Mouse (Mus musculus): Measurements from ENCODE around the gene Gm20532. TPM values are rescaled to one million over a fixed set of nuclear protein-coding genes. Genes with fewer than 3 reads are reported as not detected.

Gene Gm20532
- polyA plus RNA-seq, 1 experiment from 2014 or later: not detected

DNA sequence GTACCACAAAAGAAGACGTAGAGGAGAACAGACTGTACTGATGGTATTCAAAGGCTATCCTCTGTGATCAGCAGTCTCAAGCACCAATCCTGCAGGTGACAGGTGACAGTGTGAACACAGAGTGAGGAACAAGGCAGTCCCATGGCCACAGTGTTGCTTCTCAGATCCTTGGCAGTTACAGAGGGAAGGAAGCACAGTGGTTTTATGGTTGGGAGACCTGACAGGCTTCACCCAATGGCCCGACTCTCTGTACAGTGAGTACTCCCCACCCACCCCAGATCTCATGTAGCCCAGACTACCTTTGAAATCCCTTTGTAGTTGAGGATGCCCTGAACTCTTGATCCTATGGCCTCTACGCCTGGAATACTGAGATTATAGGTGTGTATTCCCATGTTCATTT, 39.0 kb downstream of the Gm20532 start:
- Histone ChIP-seq H3K27ac (no peak overlapping the region), H3K36me3 (no peaks in the 10 kb centered on the region), H3K4me1 (replicated peaks) (peaks cover 10% of the 10 kb centered on the region), H3K9me3 (replicated peaks) (no peaks in the 10 kb centered on the region), H3K27me3 (peaks cover 39% of the 10 kb centered on the region), H3K9ac (no peak overlapping the region), H3K4me3 (replicated peaks) (no peak overlapping the region), H3K4me2 (no peak overlapping the region)
- no peak for DNase-seq
- no peak for ATAC-seq (ENCODE audit: low read depth)
- WGBS (ENCODE audit: insufficient replicate concordance): 40% methylated on average over 3 of the region's 3 CpGs

DNA sequence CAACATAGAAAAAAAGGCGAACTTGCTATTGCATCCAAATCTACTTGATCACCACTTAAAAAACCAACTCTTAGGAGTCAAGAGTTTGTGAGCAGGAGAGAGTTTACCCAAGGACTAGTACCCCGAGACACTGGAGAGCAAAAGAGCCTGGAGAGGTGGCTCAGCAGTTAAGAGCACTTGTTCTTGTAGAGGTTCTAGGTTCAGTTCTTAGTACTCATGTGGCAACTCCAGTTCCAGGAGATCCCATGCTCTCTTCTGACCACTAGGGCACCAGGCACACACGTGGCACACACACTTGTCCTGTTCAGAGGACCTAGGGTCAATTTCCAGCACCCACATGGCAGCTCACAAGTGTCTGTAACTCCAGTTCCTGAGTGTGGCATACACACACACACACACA, 39.6 kb downstream of the Gm20532 start:
- 48% methylated on average over 3 of the region's 3 CpGs for WGBS (ENCODE audit: insufficient replicate concordance)
- no peak overlapping the region for H3K4me3 ChIP-seq (replicated peaks)
- H3K4me1 ChIP-seq (replicated peaks): peaks cover 10% of the 10 kb centered on the region
- H3K27ac ChIP-seq: no peak overlapping the region
- no peak overlapping the region for H3K4me2 ChIP-seq
- ATAC-seq (ENCODE audit: low read depth) (no peak), DNase-seq (no peak)
- no peak overlapping the region for H3K9ac ChIP-seq
- H3K36me3 ChIP-seq: no peaks in the 10 kb centered on the region
- H3K9me3 ChIP-seq (replicated peaks): no peaks in the 10 kb centered on the region
- peaks cover 39% of the 10 kb centered on the region for H3K27me3 ChIP-seq

- Histone ChIP-seq H3K4me3 (replicated peaks) (peak within 1 kb of the TSS; percentile 58), H3K9ac (peak within 1 kb of the TSS; percentile 67), H3K36me3 (no peaks in the 10 kb centered on the region), H3K4me2 (peak within 1 kb of the TSS; percentile 76), H3K27me3 (peaks cover 39% of the 10 kb centered on the region), H3K27ac (no peak within 1 kb of the TSS), H3K4me1 (replicated peaks) (peaks cover 10% of the 10 kb centered on the region), H3K9me3 (replicated peaks) (no peaks in the 10 kb centered on the region)
- DNase-seq (no peak), ATAC-seq (ENCODE audit: low read depth) (0 out of 2 replicates have a peak, but pooled peaks have one; percentile 21)
- 1% methylated on average over 60 of the region's 70 CpGs for WGBS (ENCODE audit: insufficient replicate concordance)
These were observed 41.7 kb downstream of the Gm20532 start, which contains the start of gene Fam69b for GRCm38 (mm10) chr2:26627921-26628739. Gene Fam69b (plus strand): TSS chr2:26628457.

GRCm38 (mm10) chr2:26628792-26629437, 42.5 kb downstream of the Gm20532 start:
- ATAC-seq (ENCODE audit: low read depth) (peak; percentile 32; the same call in 1 of the 2 replicates), DNase-seq (no peak)
- H3K4me3 ChIP-seq (replicated peaks): peak overlapping the region; percentile 58
- peaks cover 39% of the 10 kb centered on the region for H3K27me3 ChIP-seq
- WGBS (ENCODE audit: insufficient replicate concordance): 21% methylated on average over 5 of the region's 5 CpGs
- H3K4me1 ChIP-seq (replicated peaks): peaks cover 10% of the 10 kb centered on the region
- no peaks in the 10 kb centered on the region for H3K9me3 ChIP-seq (replicated peaks)
- peak overlapping the region; percentile 67 for H3K9ac ChIP-seq
- no peak overlapping the region for H3K27ac ChIP-seq
- peak overlapping the region; percentile 76 for H3K4me2 ChIP-seq
- H3K36me3 ChIP-seq: no peaks in the 10 kb centered on the region

GRCm38 (mm10) chr2:26632541-26633395, 46.3 kb downstream of the Gm20532 start:
- H3K27me3 ChIP-seq: peaks cover 23% of the 10 kb centered on the region
- H3K36me3 ChIP-seq: peaks cover 37% of the 10 kb centered on the region
- ATAC-seq (ENCODE audit: low read depth): no peak
- peaks cover 20% of the 10 kb centered on the region for H3K4me1 ChIP-seq (replicated peaks)
- H3K9me3 ChIP-seq (replicated peaks): no peaks in the 10 kb centered on the region
- no peak overlapping the region for H3K4me3 ChIP-seq (replicated peaks)
- H3K4me2 ChIP-seq: no peak overlapping the region
- H3K9ac ChIP-seq: no peak overlapping the region; the same call in 1 of the 2 replicates
- no peak for DNase-seq
- no peak overlapping the region for H3K27ac ChIP-seq
- WGBS (ENCODE audit: insufficient replicate concordance): 76% methylated on average over 16 of the region's 16 CpGs

DNA sequence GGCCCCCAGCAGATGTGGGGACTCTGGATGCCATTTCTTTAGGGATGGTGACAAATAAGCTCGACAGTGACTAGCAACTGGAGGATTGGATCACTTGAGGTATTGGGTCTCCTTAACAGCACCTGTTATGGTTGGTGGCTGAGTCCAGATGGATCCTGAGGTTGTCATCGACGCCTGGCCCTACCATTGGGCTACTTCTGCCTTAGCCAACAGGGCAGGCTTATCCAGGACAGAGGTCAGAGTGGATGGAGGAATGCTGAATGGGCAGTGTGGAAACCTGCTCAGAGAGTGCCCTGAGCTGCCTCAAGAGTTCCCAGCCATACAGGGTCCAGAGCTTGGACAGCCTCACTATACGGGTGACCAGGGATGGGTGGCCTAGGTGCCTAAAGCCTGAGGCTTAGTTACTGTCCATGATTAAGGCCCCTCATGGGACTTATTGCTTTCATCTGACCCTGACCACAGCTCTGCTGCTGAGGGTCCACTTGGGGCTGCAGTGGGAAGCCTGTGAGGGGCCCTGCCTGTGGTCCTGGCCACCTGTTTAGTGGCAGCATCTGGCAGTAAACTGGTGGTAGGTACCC, 47.6 kb downstream of the Gm20532 start:
- Histone ChIP-seq H3K4me3 (replicated peaks) (no peak overlapping the region), H3K9ac (no peak overlapping the region), H3K27me3 (peaks cover 10% of the 10 kb centered on the region), H3K4me1 (replicated peaks) (peaks cover 25% of the 10 kb centered on the region), H3K4me2 (no peak overlapping the region), H3K36me3 (peaks cover 50% of the 10 kb centered on the region), H3K27ac (no peak overlapping the region), H3K9me3 (replicated peaks) (no peaks in the 10 kb centered on the region)
- ATAC-seq (ENCODE audit: low read depth) (peak; percentile 8; the same call in 1 of the 2 replicates), DNase-seq (no peak)
- WGBS (ENCODE audit: insufficient replicate concordance): 55% methylated on average over 4 of the region's 4 CpGs

GRCm38 (mm10) chr2:26634629-26635488, 48.4 kb downstream of the Gm20532 start:
- peaks cover 51% of the 10 kb centered on the region for H3K36me3 ChIP-seq
- H3K4me2 ChIP-seq: no peak overlapping the region
- peaks cover 30% of the 10 kb centered on the region for H3K4me1 ChIP-seq (replicated peaks)
- H3K9me3 ChIP-seq (replicated peaks): no peaks in the 10 kb centered on the region
- ATAC-seq (ENCODE audit: low read depth) (no peak; the same call in 1 of the 2 replicates), DNase-seq (no peak)
- 35% methylated on average over 12 of the region's 12 CpGs for WGBS (ENCODE audit: insufficient replicate concordance)
- 0 out of 2 replicates have a peak, but pooled peaks cover 2% of the 10 kb centered on the region for H3K27me3 ChIP-seq
- no peak overlapping the region for H3K27ac ChIP-seq
- H3K9ac ChIP-seq: no peak overlapping the region
- H3K4me3 ChIP-seq (replicated peaks): no peak overlapping the region

DNA sequence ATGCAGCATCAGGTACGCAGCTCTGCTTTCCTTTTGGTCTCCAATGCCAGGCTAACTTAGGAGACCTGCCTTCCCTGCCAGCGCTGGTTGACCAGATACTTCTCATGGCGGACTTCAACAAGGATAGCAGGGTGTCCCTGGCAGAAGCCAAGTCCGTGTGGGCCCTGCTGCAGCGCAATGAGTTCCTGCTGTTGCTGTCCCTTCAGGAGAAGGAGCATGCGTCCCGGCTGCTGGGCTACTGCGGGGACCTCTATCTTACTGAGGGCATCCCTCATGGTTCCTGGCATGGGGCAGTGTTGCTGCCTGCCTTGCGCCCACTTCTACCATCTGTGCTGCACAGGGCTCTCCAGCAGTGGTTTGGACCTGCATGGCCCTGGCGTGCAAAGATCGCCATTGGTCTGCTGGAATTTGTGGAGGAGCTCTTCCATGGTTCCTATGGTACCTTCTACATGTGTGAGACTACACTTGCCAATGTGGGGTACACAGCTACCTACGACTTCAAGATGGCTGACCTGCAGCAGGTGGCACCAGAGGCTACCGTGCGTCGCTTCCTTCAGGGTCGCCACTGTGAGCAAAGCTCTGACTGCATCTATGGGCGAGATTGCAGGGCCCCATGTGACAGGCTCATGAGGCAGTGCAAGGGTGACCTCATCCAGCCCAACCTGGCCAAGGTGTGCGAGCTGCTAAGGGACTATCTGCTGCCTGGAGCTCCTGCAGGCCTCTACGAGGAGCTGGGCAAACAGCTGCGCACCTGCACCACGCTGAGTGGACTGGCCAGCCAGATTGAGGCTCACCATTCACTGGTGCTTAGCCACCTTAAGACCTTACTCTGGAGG, 49.3 kb downstream of the Gm20532 start:
- peaks cover 35% of the 10 kb centered on the region for H3K4me1 ChIP-seq (replicated peaks)
- H3K36me3 ChIP-seq: peaks cover 51% of the 10 kb centered on the region
- no peak overlapping the region for H3K4me3 ChIP-seq (replicated peaks)
- no peak overlapping the region for H3K4me2 ChIP-seq
- H3K9ac ChIP-seq: no peak overlapping the region
- WGBS (ENCODE audit: insufficient replicate concordance): 55% methylated on average over 21 of the region's 21 CpGs
- no peaks in the 10 kb centered on the region for H3K27me3 ChIP-seq
- peak; percentile 25 for ATAC-seq (ENCODE audit: low read depth)
- DNase-seq: no peak
- H3K9me3 ChIP-seq (replicated peaks): no peaks in the 10 kb centered on the region
- 0 out of 2 replicates have a peak overlapping the region, but pooled peaks have one; percentile 0 for H3K27ac ChIP-seq

DNA sequence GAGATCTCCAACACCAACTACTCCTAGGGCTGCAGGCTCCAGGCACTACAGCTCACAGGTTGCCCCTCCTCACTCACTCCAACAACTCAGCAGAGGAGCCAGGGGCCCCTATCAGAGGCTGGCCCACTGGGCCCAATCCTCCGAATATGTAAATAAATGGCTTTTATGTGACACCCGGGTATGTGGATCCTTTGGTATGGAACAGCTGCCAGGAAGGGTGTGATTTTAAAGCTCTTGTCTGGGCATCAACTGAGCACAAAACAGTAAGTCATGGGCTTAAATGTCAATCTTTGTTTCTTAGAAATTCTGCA, 49.8 kb downstream of the Gm20532 start:
- ATAC-seq (ENCODE audit: low read depth): no peak; the same call in 1 of the 2 replicates
- H3K9me3 ChIP-seq (replicated peaks): no peaks in the 10 kb centered on the region
- H3K27me3 ChIP-seq: no peaks in the 10 kb centered on the region
- DNase-seq: no peak
- no peak overlapping the region for H3K4me2 ChIP-seq
- H3K4me3 ChIP-seq (replicated peaks): no peak overlapping the region
- H3K4me1 ChIP-seq (replicated peaks): peaks cover 41% of the 10 kb centered on the region
- WGBS (ENCODE audit: insufficient replicate concordance): 31% methylated on average over 2 of the region's 2 CpGs
- H3K27ac ChIP-seq: 0 out of 2 replicates have a peak overlapping the region, but pooled peaks have one; percentile 0
- peaks cover 51% of the 10 kb centered on the region for H3K36me3 ChIP-seq
- H3K9ac ChIP-seq: no peak overlapping the region
